ENCODE assay signal across 8 mouse cellular contexts in the genomic region with DNA sequence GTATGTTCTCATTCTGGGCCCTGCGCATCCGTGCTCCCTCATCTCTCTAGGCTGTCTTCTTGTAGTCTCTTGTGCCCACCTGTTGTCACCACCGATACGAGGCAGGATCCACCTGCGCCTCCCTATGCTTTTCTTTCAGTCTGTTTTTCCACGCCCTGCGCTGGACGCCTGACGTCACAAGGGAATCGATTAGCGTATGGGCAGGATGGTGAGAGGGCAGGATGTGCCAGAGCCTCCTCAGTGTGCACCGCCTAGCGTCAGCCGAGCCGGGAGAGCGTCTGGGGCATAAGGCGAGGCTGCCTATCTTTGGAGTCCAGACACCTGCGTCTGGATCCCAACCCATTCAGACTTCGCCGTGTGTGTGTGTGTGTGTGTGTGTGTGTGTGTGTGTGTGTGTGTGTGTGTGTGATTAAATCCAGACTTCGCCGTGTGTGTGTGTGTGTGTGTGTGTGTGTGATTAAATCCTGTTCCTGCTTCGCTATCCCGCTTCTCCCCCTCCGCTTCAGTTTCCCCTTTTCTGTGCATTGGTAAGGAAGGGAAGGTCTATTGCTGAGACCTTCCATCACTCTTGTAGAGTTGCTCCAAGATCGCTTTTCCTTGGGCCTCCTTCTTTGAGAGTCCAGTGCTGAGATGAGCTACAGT. TPM values are rescaled to one million over a fixed set of nuclear protein-coding genes. Genes with fewer than 3 reads are reported as not detected.
DNase-seq lines count a peak whose midpoint lies in the region; ATAC-seq lines count a peak whose summit lies in the region.

No protein-coding gene starts in this region.

- H3K4me2 ChIP-seq in neural tube, embryonic 11.5 days (ENCODE audit: low read depth): peak overlapping the region; percentile 84

- peak overlapping the region; percentile 47 for H3K4me3 ChIP-seq in neural tube, embryonic 11.5 days (ENCODE audit: low read depth, low read length)

- H3K27ac ChIP-seq in neural tube, embryonic 11.5 days (ENCODE audit: low read depth, low read length): no peak overlapping the region

- no peaks in the 10 kb centered on the region for H3K36me3 ChIP-seq in neural tube, embryonic 11.5 days (ENCODE audit: control insufficient read depth, insufficient read depth, low read length)
- H3K36me3 ChIP-seq in splenic B cell, adult 2 months (ENCODE audit: control insufficient read depth, insufficient read depth, low read length, poor library complexity, severe bottlenecking): no peaks in the 10 kb centered on the region

- peaks cover 4% of the 10 kb centered on the region; the same call in 1 of the 2 replicates for H3K4me1 ChIP-seq in neural tube, embryonic 11.5 days (ENCODE audit: control insufficient read depth, insufficient read depth, low read length)

- H3K9ac ChIP-seq in neural tube, embryonic 11.5 days (ENCODE audit: low read length): no peak overlapping the region

- ATAC-seq in neural tube, embryonic 11.5 days (ENCODE audit: insufficient read depth, low FRiP score, low TSS enrichment): peak; percentile 39
- ATAC-seq in megakaryocyte-erythroid progenitor cell, adult 5-6 weeks (replicated peaks; ENCODE audit: low FRiP score, low TSS enrichment, poor library complexity, severe bottlenecking): peak; percentile 66

- DNase-seq in neural tube, embryonic 11.5 days (ENCODE audit: low spot score): peak; percentile 26
- no peak for DNase-seq in neural tube, embryonic 10.5 days (ENCODE audit: extremely low spot score, low spot score)
- peak; percentile 83 to 89 for DNase-seq in cerebellum, adult 18-20 months
- DNase-seq in frontal cortex, postnatal 14 days (ENCODE audit: low spot score in 2 of 2): peak; percentile 70 to 76
- DNase-seq in layer of hippocampus, postnatal 36 days: peak; percentile 74 to 76
- DNase-seq in splenic B cell, adult 2 months (ENCODE audit: low read depth, low spot score): peak; percentile 28
- DNase-seq in gastrocnemius, postnatal 4 days (ENCODE audit: low spot score in 2 of 2): no peak

- WGBS in neural tube, embryonic 11.5 days: 10% methylated on average over 26 of the region's 26 CpGs

- H3K27me3 ChIP-seq in neural tube, embryonic 11.5 days (ENCODE audit: control insufficient read depth, insufficient read depth, low read length): peaks cover 25% of the 10 kb centered on the region
- no peaks in the 10 kb centered on the region for H3K27me3 ChIP-seq in splenic B cell, adult 2 months (ENCODE audit: control insufficient read depth, insufficient read depth, low read length, poor library complexity, severe bottlenecking)

- H3K9me3 ChIP-seq in neural tube, embryonic 11.5 days (ENCODE audit: control insufficient read depth, low read length): no peaks in the 10 kb centered on the region

RNA-seq across cellular contexts. Expression of gene Ablim2, which starts 0.6 kb away (rescaled TPM):
- polyA plus RNA-seq in neural tube, embryonic 11.5 days (2014; fragmentation: Nextera tagmentation; extraction: Ambion mirVana): 1.1 and 1.7 TPM in 2 replicates
- total RNA-seq in layer of hippocampus, postnatal 36 days (2021): 100 to 1,000 TPM; 128 to 145 TPM
- total RNA-seq in megakaryocyte-erythroid progenitor cell, adult 5-6 weeks (2014; fragmentation: Nextera tagmentation): 0.22 TPM in 1 of 2 replicates, not detected in the other
- 0.38 and 3.1 TPM in 2 replicates for total RNA-seq in megakaryocyte-erythroid progenitor cell, adult 5-6 weeks (2017)
- 10 to 100 TPM; 70.5 to 76.6 TPM for total RNA-seq in gastrocnemius, postnatal 4 days (2021)

RNA-seq across cellular contexts. Expression of gene Sh3tc1, which starts 17.3 kb away (rescaled TPM):
- 3.0 and 4.3 TPM in 2 replicates for polyA plus RNA-seq in neural tube, embryonic 11.5 days (2014; fragmentation: Nextera tagmentation; extraction: Ambion mirVana)
- total RNA-seq in layer of hippocampus, postnatal 36 days (2021): 1 to 10 TPM; 1.6 to 2.7 TPM
- 2.5 TPM in 1 of 2 replicates, not detected in the other for total RNA-seq in megakaryocyte-erythroid progenitor cell, adult 5-6 weeks (2014; fragmentation: Nextera tagmentation)
- 0.23 TPM in 1 of 2 replicates, not detected in the other for total RNA-seq in megakaryocyte-erythroid progenitor cell, adult 5-6 weeks (2017)
- 1 to 10 TPM; 6.8 to 7.9 TPM for total RNA-seq in gastrocnemius, postnatal 4 days (2021)

Comparison
In these comparisons a context has a peak if more than half of its experiments do, and no peak if none do; other contexts are left out.
1. DNase-seq: peak in neural tube, embryonic 11.5 days (single experiment), cerebellum, adult 18-20 months (2 of 2), frontal cortex, postnatal 14 days (2 of 2), layer of hippocampus, postnatal 36 days (2 of 2) and splenic B cell, adult 2 months (single experiment); none in neural tube, embryonic 10.5 days (single experiment) and gastrocnemius, postnatal 4 days (0 of 2).
2. RNA of gene Ablim2, which starts 0.6 kb away (total RNA-seq): 128 to 145 TPM in layer of hippocampus, postnatal 36 days and 70.5 to 76.6 TPM in gastrocnemius, postnatal 4 days; 0.22 to 3.1 TPM in megakaryocyte-erythroid progenitor cell, adult 5-6 weeks; every median in the first group is over 10 times any median in the second.